In genomic region chr9:21015571-21016130, GRCm38 (mm10) we compare ENCODE assay signal across 8 mouse cellular contexts. TPM values are rescaled to one million over a fixed set of nuclear protein-coding genes. Genes with fewer than 3 reads are reported as not detected.
A peak's percentile ranks its signal among the peaks of the same experiment; 100 is the strongest.
DNase-seq lines count a peak whose midpoint lies in the region; ATAC-seq and TF ChIP-seq lines count a peak whose summit lies in the region.

Icam1 (plus strand) TSS chr9:21015985.

- ATAC-seq in G1E (ENCODE audit: extremely low read depth, insufficient number of reproducible peaks, low FRiP score, poor library complexity, severe bottlenecking) = peak; percentile 50; the same call in 1 of the 2 replicates
- ATAC-seq in neural tube, embryonic 15.5 days (ENCODE audit: low FRiP score) = no peak

- H3K4me2 ChIP-seq in neural tube, embryonic 15.5 days = peak within 1 kb of the TSS; percentile 52

- no peak within 1 kb of the TSS for H3K27ac ChIP-seq in cortical plate, adult 2 months (ENCODE audit: insufficient read depth, low read length)
- H3K27ac ChIP-seq in neural tube, embryonic 15.5 days (replicated peaks) = no peak within 1 kb of the TSS

- H3K9ac ChIP-seq in neural tube, embryonic 15.5 days (replicated peaks) = no peak within 1 kb of the TSS

- peak; percentile 71 for DNase-seq in G1E (ENCODE audit: low spot score)
- peak; percentile 77 for DNase-seq in heart, adult 8-10 months (ENCODE audit: low spot score)
- DNase-seq in kidney, adult 11 months = peak; percentile 82
- DNase-seq in lung, adult 18-20 months = peak; percentile 90
- peak; percentile 80 for DNase-seq in urinary bladder, postnatal 14 days (ENCODE audit: low spot score)
- DNase-seq in left cerebral cortex, postnatal 4 days = no peak

- no peak for TF ChIP-seq CTCF in G1E (IDR thresholded peaks at IDR 0.05; ENCODE audit: low read depth, low read length)
- no peak for TF ChIP-seq CTCF in cortical plate, adult 2 months (IDR thresholded peaks at IDR 0.05; ENCODE audit: extremely low read depth, insufficient read depth, low read length)

- 0 out of 2 replicates have a peak, but pooled peaks have one; percentile 31 for TF ChIP-seq POLR2A in cortical plate, adult 2 months (IDR thresholded peaks at IDR 0.05; ENCODE audit: extremely low read depth, insufficient read depth, low read length)

- H3K36me3 ChIP-seq in G1E (replicated peaks) = peaks cover 29% of the 10 kb centered on the region
- no peaks in the 10 kb centered on the region for H3K36me3 ChIP-seq in neural tube, embryonic 15.5 days

- H3K9me3 ChIP-seq in G1E (replicated peaks) = no peaks in the 10 kb centered on the region
- no peaks in the 10 kb centered on the region for H3K9me3 ChIP-seq in neural tube, embryonic 15.5 days (replicated peaks)

- intact Hi-C loops in left cerebral cortex, postnatal 4 days (cut with DNase I) = no loop called here

- 1% methylated on average over 30 of the region's 30 CpGs for WGBS in neural tube, embryonic 15.5 days

- H3K4me3 ChIP-seq in G1E (ENCODE audit: low read depth, low read length) = peak within 1 kb of the TSS; percentile 74
- peak within 1 kb of the TSS; percentile 16 for H3K4me3 ChIP-seq in cortical plate, adult 2 months (ENCODE audit: insufficient read depth, low read length)
- peak within 1 kb of the TSS; percentile 30 for H3K4me3 ChIP-seq in neural tube, embryonic 15.5 days (replicated peaks)

- peaks cover 7% of the 10 kb centered on the region; the same call in 1 of the 2 replicates for H3K27me3 ChIP-seq in G1E (ENCODE audit: insufficient read depth, low read length)
- peaks cover 63% of the 10 kb centered on the region for H3K27me3 ChIP-seq in neural tube, embryonic 15.5 days (replicated peaks)

- H3K4me1 ChIP-seq in G1E (ENCODE audit: insufficient read depth, low read depth, low read length) = peaks cover 66% of the 10 kb centered on the region
- no peaks in the 10 kb centered on the region for H3K4me1 ChIP-seq in cortical plate, adult 2 months (ENCODE audit: control insufficient read depth, insufficient read depth, low read length)
- H3K4me1 ChIP-seq in neural tube, embryonic 15.5 days = peaks cover 14% of the 10 kb centered on the region

RNA-seq across cellular contexts. Expression of gene Icam1, which starts in this region (rescaled TPM):
- total RNA-seq in G1E (2014; fragmentation: Nextera tagmentation) (9.6 and 9.9 TPM in 2 replicates), G1E (2017) (15.7 and 17.1 TPM in 2 replicates)
- polyA plus RNA-seq in G1E (2012) = 5.0 and 5.8 TPM in 2 replicates
- polyA plus RNA-seq in cortical plate, adult 2 months (2012; rRNA removed) = 2.8 and 3.6 TPM in 2 replicates
- 10 to 100 TPM in 2 of 4 experiments, 1 to 10 TPM in 2; 7.5 to 11.3 (median 9.9) TPM for total RNA-seq in heart, adult 8-10 months (2022)
- polyA plus RNA-seq in neural tube, embryonic 15.5 days (2015; fragmentation: Nextera tagmentation; extraction: Ambion mirVana) = 4.2 and 16.9 TPM in 2 replicates
- total RNA-seq in left cerebral cortex, postnatal 4 days (2021) = 1 to 10 TPM; 2.5 to 2.8 TPM

Comparison
In these comparisons a context has a peak if more than half of its experiments do, and no peak if none do; other contexts are left out.
1. H3K4me3 ChIP-seq: peak in every context shown above with its lines; median percentile 74 in G1E; 30 in neural tube, embryonic 15.5 days; 16 in cortical plate, adult 2 months.